Mouse (Mus musculus) adrenal gland, adult 10 weeks (tissue): ENCODE results near the gene Arnt2. TPM values are rescaled to one million over a fixed set of nuclear protein-coding genes. Genes with fewer than 3 reads are reported as not detected.

Experiments
- polyA plus RNA-seq: library from polyadenylated mRNA; stranded (reverse); fragments of 350-450 nt; fragmentation: Illumina TruSeq; extraction: RNeasy Lipid Tissue Mini Kit (QIAGEN cat#74804); gene quantifications from one replicate; pipeline ENCODE4 v1.2.3, GENCODE M21; 2014; ENCODE audit warnings: low read depth, low replicate concordance

Gene Arnt2
- 16.9 TPM for polyA plus RNA-seq

DNA sequence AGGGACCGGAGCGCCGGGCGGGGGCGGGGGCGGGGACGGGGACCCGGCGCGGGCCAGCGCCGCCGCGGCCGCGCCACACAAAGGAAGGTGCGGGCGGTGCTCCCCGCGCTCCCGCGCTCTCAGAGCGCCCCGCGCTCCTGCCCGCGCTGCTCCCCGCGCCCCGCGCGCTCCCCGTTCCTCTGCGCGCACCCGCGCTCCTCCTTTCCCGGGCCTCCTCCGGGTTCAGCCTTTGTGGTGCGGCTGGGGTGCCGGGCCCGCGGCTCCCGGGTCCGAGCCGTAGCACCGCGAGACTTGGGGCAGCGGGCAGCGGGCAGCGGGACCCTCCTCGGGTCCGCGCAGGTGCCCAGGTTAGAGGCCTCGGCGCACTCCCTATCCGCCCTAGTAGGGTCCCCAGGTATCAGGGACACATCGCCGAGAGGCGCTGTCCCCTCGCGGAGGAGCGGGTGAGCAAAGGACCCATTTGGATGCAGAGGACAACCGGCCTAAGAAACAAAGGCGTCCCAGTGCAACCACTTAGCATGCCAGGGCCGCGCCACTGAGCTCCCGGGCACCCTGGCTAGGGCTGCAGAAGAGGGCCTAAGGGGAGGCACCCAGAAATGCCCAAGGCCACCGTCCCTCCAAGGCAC, at the start of gene Arnt2:
Gene Arnt2 (minus strand): TSS at position 281 of the 626 bp plus-strand sequence.

Other genes starting within 250 kb of the Arnt2 start
- gene Gm2115, start 118.8 kb upstream of the Arnt2 start, polyA plus RNA-seq = 56.8 TPM
- 7.8 TPM for gene Fah, start 196.5 kb upstream of the Arnt2 start, polyA plus RNA-seq